Mouse (Mus musculus) liver, adult 10 weeks (tissue): ENCODE results near the gene Gsap. TPM values are rescaled to one million over a fixed set of nuclear protein-coding genes. Genes with fewer than 3 reads are reported as not detected.

ENCODE experiments used
- polyA plus RNA-seq: library from polyadenylated mRNA; stranded (reverse); fragments of 350-450 nt; fragmentation: Illumina TruSeq; extraction: RNeasy Lipid Tissue Mini Kit (QIAGEN cat#74804); gene quantifications from one replicate; pipeline ENCODE4 v1.2.3, GENCODE M21; 2014; ENCODE audit warnings: low read depth, low replicate concordance

Gsap gene
- 52.0 TPM for polyA plus RNA-seq

GRCm38 (mm10) chr5:21185764-21186685 lies at the start of gene Gsap:
TSS of gene Gsap (plus strand) at chr5:21186255.

Other genes starting within 250 kb of the Gsap start
- 14.2 TPM for gene Rsbn1l, start 229.9 kb upstream of the Gsap start, polyA plus RNA-seq
- gene Ptpn12, start 130.3 kb upstream of the Gsap start, polyA plus RNA-seq, result 65.5 TPM
- 5.2 TPM for gene Fgl2, start 186.4 kb downstream of the Gsap start, polyA plus RNA-seq
- gene Ccdc146, start 238.4 kb downstream of the Gsap start, polyA plus RNA-seq, result not detected
- 13.7 TPM for gene Fam185a, start 238.7 kb downstream of the Gsap start, polyA plus RNA-seq